Mouse (Mus musculus) CH12.LX (cell line): ENCODE results near the gene Trnp1. TPM values are rescaled to one million over a fixed set of nuclear protein-coding genes. Genes with fewer than 3 reads are reported as not detected.

Experiments used
- DNase-seq: peaks from one replicate; pipeline ENCODE4 v3.0.0-alpha.2; 2013; ENCODE audit errors: extremely low read depth
- H3K27ac ChIP-seq: 2 replicates; pipeline ENCODE4 v1.5.1; 2012; ENCODE audit warnings: low read depth, mild to moderate bottlenecking, control low read depth, moderate library complexity; ENCODE audit not compliant: insufficient read depth
- H3K27me3 ChIP-seq: replicated peaks from 2 replicates; pipeline ENCODE3; 2012; ENCODE audit warnings: inconsistent platforms
- H3K36me3 ChIP-seq, 2 experiments: replicated peaks in 1 of 2; 2 replicates each; pipeline versions ENCODE3 to v1.6.1; 2012; ENCODE audit warnings: inconsistent platforms in 1 of 2, low read length in 1 of 2, mild to moderate bottlenecking in 1 of 2, mixed read lengths in 1 of 2, moderate library complexity in 1 of 2; ENCODE audit not compliant: control insufficient read depth in 1 of 2, insufficient read depth in 1 of 2
- H3K4me1 ChIP-seq, 2 experiments: 2 replicates each; pipeline ENCODE4 v1.6.1; 2012; ENCODE audit warnings: inconsistent platforms in 1 of 2, moderate library complexity in 1 of 2; ENCODE audit not compliant: insufficient read depth in 2 of 2, control insufficient read depth in 1 of 2
- H3K4me2 ChIP-seq: 2 replicates; pipeline ENCODE4 v1.6.1; 2012; ENCODE audit warnings: low read depth, mild to moderate bottlenecking, control low read depth; ENCODE audit not compliant: poor library complexity, insufficient read depth, severe bottlenecking
- H3K4me3 ChIP-seq, 3 experiments: fragments of 150-350 bp in 1 of 3; sonication (generic) in 1 of 3; replicated peaks in 1 of 3; 2 replicates each; pipeline versions ENCODE3 to v1.5.1; 2011 to 2012; ENCODE audit warnings: low read depth in 2 of 3, low read length in 2 of 3, mild to moderate bottlenecking in 2 of 3, moderate library complexity in 2 of 3, control low read depth in 1 of 3, improper control_type of control experiment in 1 of 3, inconsistent platforms in 1 of 3, mixed read lengths in 1 of 3; ENCODE audit not compliant: poor library complexity in 1 of 3
- H3K79me2 ChIP-seq: replicated peaks from 2 replicates; pipeline ENCODE4 v1.6.1; 2012; ENCODE audit warnings: mild to moderate bottlenecking, moderate library complexity; ENCODE audit not compliant: control insufficient read depth, poor library complexity, insufficient read depth, severe bottlenecking; ENCODE audit errors: extremely low read depth
- H3K9ac ChIP-seq: 2 replicates; pipeline ENCODE4 v1.6.1; 2012; ENCODE audit warnings: low read depth, mild to moderate bottlenecking, control low read depth, moderate library complexity; ENCODE audit not compliant: insufficient read depth
- H3K9me3 ChIP-seq: replicated peaks from 2 replicates; pipeline ENCODE3; 2012; ENCODE audit warnings: low read length, inconsistent platforms, mixed read lengths
- BHLHE40 ChIP-seq: IDR thresholded peaks from 2 replicates; pipeline ENCODE4 v1.6.1; 2011; ENCODE audit warnings: mild to moderate bottlenecking, low read depth, low read length, improper control_type of control experiment
- ETS1 ChIP-seq: conservative IDR thresholded peaks from 2 replicates; pipeline ENCODE4 v1.6.1; 2012; ENCODE audit warnings: low read depth, mild to moderate bottlenecking, inconsistent platforms, low read length, improper control_type of control experiment, moderate library complexity
- HCFC1 ChIP-seq: IDR thresholded peaks from 2 replicates; pipeline ENCODE4 v1.6.1; 2012; ENCODE audit warnings: low read depth, mild to moderate bottlenecking, inconsistent platforms, low read length, improper control_type of control experiment
- JUN ChIP-seq: IDR thresholded peaks from 2 replicates; pipeline ENCODE4 v1.6.1; 2011; ENCODE audit warnings: low read depth, mild to moderate bottlenecking, low read length, improper control_type of control experiment, moderate library complexity; ENCODE audit not compliant: insufficient read depth
- JUND ChIP-seq: conservative IDR thresholded peaks from 2 replicates; pipeline ENCODE4 v1.6.1; 2011; ENCODE audit warnings: low read depth, low read length, improper control_type of control experiment
- MAX ChIP-seq: IDR thresholded peaks from 2 replicates; pipeline ENCODE4 v1.6.1; 2011; ENCODE audit warnings: low read length, improper control_type of control experiment
- MAZ ChIP-seq: IDR thresholded peaks from 2 replicates; pipeline ENCODE4 v1.6.1; 2012; ENCODE audit warnings: low read depth, mild to moderate bottlenecking, inconsistent platforms, low read length, improper control_type of control experiment, moderate library complexity
- MEF2A ChIP-seq: IDR thresholded peaks from 2 replicates; pipeline ENCODE4 v1.6.1; 2014; ENCODE audit warnings: low read depth, mild to moderate bottlenecking, inconsistent platforms, low read length, improper control_type of control experiment, borderline replicate concordance
- MXI1 ChIP-seq: IDR thresholded peaks from 2 replicates; pipeline ENCODE4 v1.6.1; 2011; ENCODE audit warnings: mild to moderate bottlenecking, low read depth, low read length, improper control_type of control experiment
- MYC ChIP-seq: IDR thresholded peaks from 2 replicates; pipeline ENCODE4 v1.6.1; 2011; ENCODE audit warnings: low read depth, mild to moderate bottlenecking, improper control_type of control experiment, low read length
- NELFE ChIP-seq: IDR thresholded peaks from 2 replicates; pipeline ENCODE4 v1.6.1; 2011; ENCODE audit warnings: low read depth, low read length, improper control_type of control experiment
- PAX5 ChIP-seq: IDR thresholded peaks from 2 replicates; pipeline ENCODE4 v1.6.1; 2012; ENCODE audit warnings: low read length, inconsistent platforms, mixed read lengths
- POLR2AphosphoS2 ChIP-seq: IDR thresholded peaks from 2 replicates; pipeline ENCODE4 v1.6.1; 2011; ENCODE audit warnings: low read depth, low read length, improper control_type of control experiment
- RAD21 ChIP-seq: IDR thresholded peaks from 2 replicates; pipeline ENCODE4 v1.6.1; 2011; ENCODE audit warnings: low read depth, mild to moderate bottlenecking, low read length, improper control_type of control experiment, moderate library complexity
- RCOR1 ChIP-seq: conservative IDR thresholded peaks from 2 replicates; pipeline ENCODE4 v1.6.1; 2012; ENCODE audit warnings: low read depth, mild to moderate bottlenecking, inconsistent platforms, low read length, improper control_type of control experiment
- SIN3A ChIP-seq: IDR thresholded peaks from 2 replicates; pipeline ENCODE4 v1.6.1; 2012; ENCODE audit warnings: low read length, improper control_type of control experiment, inconsistent platforms
- SMC3 ChIP-seq: IDR thresholded peaks from 2 replicates; pipeline ENCODE4 v1.6.1; 2011; ENCODE audit warnings: low read depth, low read length, improper control_type of control experiment
- TBP ChIP-seq: conservative IDR thresholded peaks from 2 replicates; pipeline ENCODE4 v1.6.1; 2011; ENCODE audit warnings: low read depth, low read length, improper control_type of control experiment
- TCF12 ChIP-seq: IDR thresholded peaks from 2 replicates; pipeline ENCODE4 v1.6.1; 2014; ENCODE audit warnings: low read depth, mild to moderate bottlenecking, inconsistent platforms, low read length, improper control_type of control experiment
- UBTF ChIP-seq: IDR thresholded peaks from 2 replicates; pipeline ENCODE4 v1.6.1; 2012; ENCODE audit warnings: low read depth, mild to moderate bottlenecking, inconsistent platforms, low read length, improper control_type of control experiment, moderate library complexity
- USF1 ChIP-seq: IDR thresholded peaks from 2 replicates; pipeline ENCODE4 v1.6.1; 2014; ENCODE audit warnings: low read depth, mild to moderate bottlenecking, inconsistent platforms, low read length, improper control_type of control experiment
- USF2 ChIP-seq: conservative IDR thresholded peaks from 2 replicates; pipeline ENCODE4 v1.6.1; 2011; ENCODE audit warnings: low read depth, low read length, improper control_type of control experiment
- ZKSCAN1 ChIP-seq: IDR thresholded peaks from 2 replicates; pipeline ENCODE4 v1.6.1; 2012; ENCODE audit warnings: low read depth, inconsistent platforms, low read length, improper control_type of control experiment, borderline replicate concordance
- dilution Hi-C: fragments of 300-500 bp; cut with MboI; formaldehyde crosslinking; loops from 2 replicates; pipeline ENCODE4 v1.14.3; 2020; ENCODE audit warnings: low sequenced_read_pairs; ENCODE audit not compliant: extremely low pct_unique_long_range_greater_than_20kb, extremely low pct_ligation_motif_present
- in situ Hi-C: fragments of 300-500 bp; cut with MboI; formaldehyde crosslinking; loops from 3 replicates; pipeline ENCODE4 v1.14.3; 2019; ENCODE audit warnings: low sequenced_read_pairs, low pct_ligation_motif_present, low pct_unique_long_range_greater_than_20kb, mixed read lengths
- polyA plus RNA-seq: library from polyadenylated mRNA; unstranded; fragments of >175 nt; gene quantifications from 2 replicates; pipeline ENCODE4 v1.2.1, GENCODE M21; 2012; ENCODE audit warnings: low read depth; ENCODE audit not compliant: insufficient read length
- total RNA-seq, 2 experiments: library from RNA; depleted of rRNA; stranded (reverse); fragments of 300-350 nt in 1 of 2; fragments of >200 nt in 1 of 2; gene quantifications; 2 replicates each; pipeline ENCODE4 v1.2.3; 2012 to 2014

The Trnp1 gene
- total and polyA plus RNA-seq, 3 experiments = not detected

GRCm38 (mm10) chr4:133481488-133481887 is 16.9 kb downstream of the Trnp1 start:
- Histone ChIP-seq H3K79me2 (no peaks in the 10 kb centered on the region), H3K9me3 (no peaks in the 10 kb centered on the region), H3K4me2 (no peak overlapping the region)
- TF ChIP-seq SMC3 (no peak), SIN3A (no peak), ETS1 (no peak), MEF2A (no peak), BHLHE40 (no peak), MYC (no peak), RCOR1 (no peak), HCFC1 (no peak), USF1 (no peak), ZKSCAN1 (no peak), USF2 (no peak), JUND (no peak), UBTF (no peak), POLR2AphosphoS2 (no peak)
- TF ChIP-seq, all 38 proteins: peak for 0
- dilution Hi-C loops = no loop called here
- Histone ChIP-seq H3K4me1 (peaks cover 0 to 13% of the 10 kb centered on the region in 2 experiments; a peak in 3 of 4 replicates), H3K4me3 (no peak overlapping the region), H3K36me3 (no peaks in the 10 kb centered on the region), H3K9ac (no peak overlapping the region), H3K27ac (no peak overlapping the region), H3K27me3 (peaks cover 95% of the 10 kb centered on the region)
- no peak for DNase-seq
- in situ Hi-C loops = no loop called here

- H3K27me3 ChIP-seq = peaks cover 95% of the 10 kb centered on the region
- TF ChIP-seq MAZ = no peak
- no peak for TF ChIP-seq TCF12
- no peak for TF ChIP-seq MXI1
- TF ChIP-seq MAX = no peak
- TF ChIP-seq RAD21 = no peak
- no peak for TF ChIP-seq ETS1
- TF ChIP-seq SIN3A = no peak
- TF ChIP-seq JUN = no peak
- no peak for TF ChIP-seq TBP
- TF ChIP-seq HCFC1 = no peak
- TF ChIP-seq JUND = no peak
- no peak for TF ChIP-seq MEF2A
- TF ChIP-seq ZKSCAN1 = no peak
- TF ChIP-seq NELFE = no peak
- TF ChIP-seq RCOR1 = no peak
- no peak for TF ChIP-seq MYC
- no peak for TF ChIP-seq PAX5
- DNase-seq = no peak
- no peaks in the 10 kb centered on the region for H3K36me3 ChIP-seq
- H3K79me2 ChIP-seq = no peaks in the 10 kb centered on the region
- H3K9me3 ChIP-seq = no peaks in the 10 kb centered on the region
- H3K4me1 ChIP-seq = peaks cover 0 to 13% of the 10 kb centered on the region in 2 experiments; a peak in 3 of 4 replicates
- no peak overlapping the region for H3K4me3 ChIP-seq
- H3K27ac ChIP-seq = no peak overlapping the region
- peak overlapping the region; percentile 60; the same call in 1 of the 2 replicates for H3K4me2 ChIP-seq
- dilution Hi-C loops = no loop called here
- no peak overlapping the region for H3K9ac ChIP-seq
- in situ Hi-C loops = no loop called here
Measured at GRCm38 (mm10) chr4:133480754-133481153, 17.6 kb downstream of the Trnp1 start.
